Mouse (Mus musculus) G1E (cell line): Measurements from ENCODE around the gene Trank1. TPM values are rescaled to one million over a fixed set of nuclear protein-coding genes. Genes with fewer than 3 reads are reported as not detected.

ENCODE experiments used
- ATAC-seq: 2 replicates; pipeline ENCODE4 v1.8.0; 2016; ENCODE audit warnings: mild to moderate bottlenecking; ENCODE audit not compliant: insufficient number of reproducible peaks, poor library complexity, low FRiP score, severe bottlenecking; ENCODE audit errors: extremely low read depth
- DNase-seq: peaks from one replicate; pipeline ENCODE4 v3.0.0; 2012; ENCODE audit warnings: low spot score
- H3K27me3 ChIP-seq: 2 replicates; pipeline ENCODE4 v1.6.1; 2012; ENCODE audit warnings: mild to moderate bottlenecking, low read length, inconsistent platforms; ENCODE audit not compliant: insufficient read depth
- H3K36me3 ChIP-seq: replicated peaks from 2 replicates; pipeline ENCODE3; 2012; ENCODE audit warnings: mild to moderate bottlenecking, inconsistent platforms
- H3K4me1 ChIP-seq: 2 replicates; pipeline ENCODE4 v1.6.1; 2012; ENCODE audit warnings: low read depth, low read length, inconsistent platforms, mixed read lengths; ENCODE audit not compliant: insufficient read depth
- H3K4me3 ChIP-seq: 2 replicates; pipeline ENCODE4 v1.5.1; 2012; ENCODE audit warnings: low read depth, mild to moderate bottlenecking, inconsistent platforms, low read length, moderate library complexity, mixed read lengths
- H3K9me3 ChIP-seq: replicated peaks from 2 replicates; pipeline ENCODE4 v1.6.1; 2012; ENCODE audit warnings: inconsistent platforms
- CTCF ChIP-seq: IDR thresholded peaks from 2 replicates; pipeline ENCODE4 v1.5.1; 2012; ENCODE audit warnings: low read depth, low read length, inconsistent platforms, mixed read lengths
- GATA1 ChIP-seq: IDR thresholded peaks from 2 replicates; pipeline ENCODE4 v1.6.1; 2012; ENCODE audit warnings: borderline replicate concordance, low read length, inconsistent platforms, mixed read lengths
- GATA2 ChIP-seq: IDR thresholded peaks from 2 replicates; pipeline ENCODE4 v1.6.1; 2012; ENCODE audit warnings: low read depth, low read length, inconsistent platforms, borderline replicate concordance
- POLR2AphosphoS5 ChIP-seq: IDR thresholded peaks from 2 replicates; pipeline ENCODE4 v1.6.1; 2012; ENCODE audit warnings: low read depth, low read length, inconsistent platforms; ENCODE audit not compliant: insufficient replicate concordance
- TAL1 ChIP-seq: conservative IDR thresholded peaks from 2 replicates; pipeline ENCODE4 v1.6.1; 2012; ENCODE audit warnings: low read depth, low read length, inconsistent platforms, mixed read lengths
- polyA plus RNA-seq: library from polyadenylated mRNA; stranded (reverse); fragments of >175 nt; gene quantifications from 2 replicates; pipeline ENCODE4 v1.2.3, GENCODE M21; 2012
- total RNA-seq, 2 experiments: library from RNA; stranded (forward) in 1 of 2; stranded (reverse) in 1 of 2; fragments of 200-1000 nt in 1 of 2; fragments of >200 nt in 1 of 2; fragmentation: Nextera tagmentation in 1 of 2; gene quantifications; 2 replicates each; pipeline ENCODE4 v1.2.3; 2014 to 2017

Gene Trank1
- total and polyA plus RNA-seq, 3 experiments, result 0.05 TPM; not detected in 2

- TF ChIP-seq TAL1 (no peak), POLR2AphosphoS5 (no peak), CTCF (no peak)
- H3K27me3 ChIP-seq, result no peaks in the 10 kb centered on the region
- H3K36me3 ChIP-seq, result no peaks in the 10 kb centered on the region
- H3K9me3 ChIP-seq, result peaks cover 35% of the 10 kb centered on the region
- no peaks in the 10 kb centered on the region for H3K4me1 ChIP-seq
- no peak overlapping the region for H3K4me3 ChIP-seq
- ATAC-seq (no peak), DNase-seq (no peak)
Measured at GRCm38 (mm10) chr9:111422567-111422966, 111.0 kb downstream of the Trank1 start.

DNA sequence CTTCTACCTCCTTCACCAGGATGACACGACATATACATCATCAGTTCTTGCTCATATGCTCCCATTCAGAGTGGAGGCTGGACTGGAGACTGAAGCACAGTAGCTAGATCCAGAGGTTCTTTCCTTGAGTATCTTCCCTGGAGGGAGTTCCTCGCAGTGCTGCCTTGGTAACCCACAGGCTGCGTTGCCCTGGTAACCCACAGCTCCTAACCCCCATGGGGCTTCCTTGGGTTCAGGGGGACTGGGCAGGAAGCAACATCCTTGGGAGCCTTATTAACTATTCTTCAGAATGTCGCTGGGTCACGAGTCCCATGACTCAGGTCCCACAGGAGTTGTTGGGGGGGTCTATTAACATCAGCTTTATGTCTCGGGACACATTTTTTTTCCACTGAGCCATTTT, 113.6 kb downstream of the Trank1 start:
- Histone ChIP-seq H3K36me3 (no peaks in the 10 kb centered on the region), H3K4me3 (no peak overlapping the region), H3K27me3 (no peaks in the 10 kb centered on the region), H3K9me3 (peaks cover 44% of the 10 kb centered on the region), H3K4me1 (no peaks in the 10 kb centered on the region)
- DNase-seq, result no peak
- no peak for ATAC-seq
- TF ChIP-seq GATA1 (no peak), POLR2AphosphoS5 (no peak), TAL1 (no peak), CTCF (no peak), GATA2 (no peak)

GRCm38 (mm10) chr9:111425952-111426351, 114.4 kb downstream of the Trank1 start:
- ATAC-seq (no peak), DNase-seq (no peak)
- peaks cover 49% of the 10 kb centered on the region for H3K9me3 ChIP-seq
- H3K4me1 ChIP-seq, result no peaks in the 10 kb centered on the region
- no peak overlapping the region for H3K4me3 ChIP-seq
- TF ChIP-seq CTCF, result no peak
- no peak for TF ChIP-seq TAL1
- no peaks in the 10 kb centered on the region for H3K27me3 ChIP-seq
- no peaks in the 10 kb centered on the region for H3K36me3 ChIP-seq

DNA sequence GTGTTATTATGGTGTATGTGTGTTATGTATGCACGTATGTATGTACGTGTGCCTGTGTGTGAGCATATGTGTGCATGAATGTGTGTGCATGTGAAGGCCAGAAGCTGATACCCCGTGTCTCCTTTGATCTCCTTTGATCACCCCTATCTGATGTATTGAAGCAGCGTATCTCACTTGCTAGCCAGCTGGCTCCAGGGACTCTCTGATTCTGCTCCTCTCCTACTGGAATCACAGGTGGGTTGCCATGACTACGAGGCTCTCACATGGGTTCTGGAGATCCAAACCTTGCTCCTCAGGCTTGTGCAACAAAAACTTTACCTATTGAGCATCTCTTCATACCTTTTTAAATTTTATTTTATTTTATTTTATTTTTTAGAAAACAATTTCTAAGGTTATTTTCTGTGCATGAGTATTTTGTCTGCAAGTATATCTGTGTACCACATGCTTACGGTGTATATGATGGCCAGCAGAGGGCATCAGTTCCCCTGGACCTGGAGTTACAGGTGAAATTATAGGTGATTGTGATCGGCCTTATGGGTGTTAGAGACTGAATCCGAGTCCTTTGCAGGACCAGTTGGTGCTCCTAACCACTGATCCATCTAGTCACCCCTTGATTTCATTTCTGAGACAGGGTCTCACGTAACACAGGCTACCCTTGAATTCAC, 116.5 kb downstream of the Trank1 start:
- H3K4me1 ChIP-seq, result no peaks in the 10 kb centered on the region
- DNase-seq (no peak), ATAC-seq (no peak)
- peaks cover 44% of the 10 kb centered on the region for H3K9me3 ChIP-seq
- no peak overlapping the region for H3K4me3 ChIP-seq
- TF ChIP-seq GATA1 (no peak), CTCF (no peak), POLR2AphosphoS5 (no peak), GATA2 (no peak), TAL1 (no peak)
- no peaks in the 10 kb centered on the region for H3K36me3 ChIP-seq
- H3K27me3 ChIP-seq, result no peaks in the 10 kb centered on the region

DNA sequence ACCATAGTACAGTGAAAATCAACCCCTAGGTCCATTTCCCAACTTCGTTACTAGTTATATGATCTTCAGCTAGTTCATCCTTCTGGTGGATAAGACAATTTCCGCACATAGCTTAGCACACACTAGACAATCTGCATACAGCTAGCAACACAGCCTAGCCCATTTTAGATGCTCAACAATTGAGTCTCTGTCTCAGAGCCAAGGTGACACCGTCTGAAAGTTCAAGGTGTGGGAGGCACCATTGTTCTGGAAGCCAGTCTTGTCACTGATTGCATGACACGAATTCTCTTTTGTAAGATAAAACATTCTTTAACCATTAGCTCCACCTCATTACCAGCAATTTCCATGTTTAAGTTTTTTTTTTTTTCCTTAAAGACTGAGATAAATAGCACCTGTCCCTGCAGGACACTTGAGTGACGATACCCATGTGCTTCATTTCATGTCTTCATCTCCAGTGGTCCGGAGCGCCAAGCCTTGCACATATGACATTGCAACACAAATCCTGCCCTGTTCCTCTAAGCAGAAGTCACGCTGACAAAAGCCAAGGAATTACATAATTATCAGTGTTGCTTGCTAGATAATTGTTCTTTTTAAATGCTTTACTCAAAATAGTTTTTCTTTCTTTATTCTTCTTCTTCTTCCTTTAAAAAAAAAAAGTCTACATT, 117.3 kb downstream of the Trank1 start:
- ATAC-seq (no peak), DNase-seq (no peak)
- TF ChIP-seq GATA1 (no peak), CTCF (no peak), POLR2AphosphoS5 (no peak), TAL1 (no peak), GATA2 (no peak)
- no peak overlapping the region for H3K4me3 ChIP-seq
- H3K36me3 ChIP-seq, result no peaks in the 10 kb centered on the region
- no peaks in the 10 kb centered on the region for H3K4me1 ChIP-seq
- no peaks in the 10 kb centered on the region for H3K27me3 ChIP-seq
- H3K9me3 ChIP-seq, result peaks cover 47% of the 10 kb centered on the region

GRCm38 (mm10) chr9:111429363-111429750, 117.8 kb downstream of the Trank1 start:
- ATAC-seq (no peak), DNase-seq (no peak)
- TF ChIP-seq POLR2AphosphoS5 (no peak), CTCF (no peak), GATA2 (no peak), TAL1 (no peak), GATA1 (no peak)
- H3K4me1 ChIP-seq, result no peaks in the 10 kb centered on the region
- H3K4me3 ChIP-seq, result no peak overlapping the region
- H3K27me3 ChIP-seq, result no peaks in the 10 kb centered on the region
- H3K36me3 ChIP-seq, result no peaks in the 10 kb centered on the region
- peaks cover 49% of the 10 kb centered on the region for H3K9me3 ChIP-seq

DNA sequence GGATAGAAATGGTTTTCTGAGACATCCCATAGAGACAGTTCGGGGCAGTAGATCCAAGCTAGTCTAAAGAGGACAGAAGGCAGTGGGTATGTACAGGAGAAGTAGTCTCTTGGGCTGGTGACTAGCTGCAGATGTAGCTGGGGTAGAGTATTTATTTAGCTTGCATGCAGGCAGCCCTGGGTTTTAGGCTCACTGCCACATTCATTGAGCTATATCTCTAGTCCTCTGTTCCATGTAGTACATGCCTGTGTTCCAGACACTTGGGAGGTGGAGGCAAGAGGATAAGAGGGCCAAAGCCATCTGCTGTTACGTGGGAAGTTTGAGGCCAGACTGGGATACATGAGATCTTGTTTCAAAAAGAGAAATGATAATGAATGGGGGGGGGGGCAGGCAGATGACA, 123.9 kb downstream of the Trank1 start:
- no peaks in the 10 kb centered on the region for H3K4me1 ChIP-seq
- TF ChIP-seq CTCF (no peak), GATA1 (no peak), POLR2AphosphoS5 (no peak), TAL1 (no peak)
- ATAC-seq, result no peak
- H3K27me3 ChIP-seq, result no peaks in the 10 kb centered on the region
- H3K36me3 ChIP-seq, result no peaks in the 10 kb centered on the region
- DNase-seq, result no peak
- H3K9me3 ChIP-seq, result peaks cover 58% of the 10 kb centered on the region
- no peak overlapping the region for H3K4me3 ChIP-seq
